ENCODE assay signal across 14 mouse cellular contexts in the genomic region with DNA sequence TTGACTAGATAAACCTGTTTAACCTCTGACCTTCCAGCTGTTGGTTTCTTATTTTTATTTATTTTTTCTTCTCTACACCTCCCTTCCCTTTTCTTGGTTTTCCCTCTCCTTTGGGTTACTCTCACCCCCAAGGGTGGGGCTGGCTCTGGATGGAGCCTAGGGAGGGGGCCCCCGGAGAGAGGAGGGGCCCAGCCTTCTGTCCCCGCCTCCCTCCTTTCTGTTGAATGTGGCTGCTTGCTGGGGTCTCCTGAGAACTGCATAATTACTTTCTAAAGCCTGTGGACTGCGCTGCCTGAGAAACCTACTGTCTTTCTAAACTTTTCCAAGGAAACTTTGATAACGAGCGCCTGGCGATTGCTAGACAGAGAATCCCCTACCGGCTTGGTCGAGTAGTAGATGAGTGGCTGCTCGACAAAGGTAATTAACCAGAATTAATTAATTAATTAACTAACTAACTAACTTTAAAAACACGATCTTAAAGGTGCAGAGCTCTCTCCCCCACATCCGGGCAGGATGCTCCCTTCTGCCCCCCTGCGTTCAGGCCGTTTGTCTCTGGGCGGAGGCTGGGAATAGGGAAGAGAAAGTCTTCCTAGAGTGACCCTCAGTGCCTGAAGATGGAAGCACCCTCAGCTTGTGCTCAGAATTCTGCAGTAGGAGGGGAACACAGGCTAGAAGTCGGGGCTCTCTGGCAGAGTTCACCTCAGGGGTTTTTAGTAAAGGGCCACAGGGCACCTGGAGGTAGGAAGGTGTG. TPM values are rescaled to one million over a fixed set of nuclear protein-coding genes. Genes with fewer than 3 reads are reported as not detected.
DNase-seq lines count a peak whose midpoint lies in the region; ATAC-seq and TF ChIP-seq lines count a peak whose summit lies in the region.
"Had no signal": no experiment of that assay in that cellular context is flagged by ENCODE, and none has a peak within 500 bp of the region (broad histone marks: within the 10 kb centered on the region; RNA-seq: fewer than 3 reads in every experiment).

No protein-coding gene starts in this region.

- no peak overlapping the region for H3K27ac ChIP-seq in heart, embryonic 13.5 days (replicated peaks)
- no peak overlapping the region for H3K27ac ChIP-seq in lung, postnatal 0 days (ENCODE audit: low read length)
- no peak overlapping the region for H3K27ac ChIP-seq in forebrain, embryonic 13.5 days
- H3K27ac ChIP-seq in neural tube, embryonic 15.5 days (replicated peaks) = 0 out of 2 replicates have a peak overlapping the region, but pooled peaks have one; percentile 2
- H3K27ac ChIP-seq: liver, embryonic 15.5 days had no signal

- no peak for ATAC-seq in heart, embryonic 13.5 days (ENCODE audit: extremely low read depth, insufficient number of reproducible peaks, low FRiP score, low TSS enrichment)
- ATAC-seq in lung, postnatal 0 days = no peak
- no peak for ATAC-seq in forebrain, embryonic 13.5 days
- no peak for ATAC-seq in neural tube, embryonic 15.5 days (ENCODE audit: low FRiP score)

- no peak for TF ChIP-seq EP300 in lung, postnatal 0 days (IDR thresholded peaks at IDR 0.05)

- no peak for DNase-seq in heart, adult 9 months (ENCODE audit: low spot score in 2 of 2)
- no peak for DNase-seq in lung, postnatal 0 days (ENCODE audit: low spot score)
- DNase-seq in lung, postnatal 10 days = no peak
- no peak for DNase-seq in gastrocnemius, postnatal 14 days
- DNase-seq in testis, postnatal 10 days (ENCODE audit: low spot score) = no peak
- DNase-seq: adrenal gland, postnatal 10 days had no signal

- H3K4me1 ChIP-seq in heart, embryonic 13.5 days = peaks cover 12% of the 10 kb centered on the region; the same call in 1 of the 2 replicates
- no peaks in the 10 kb centered on the region for H3K4me1 ChIP-seq in lung, postnatal 0 days (ENCODE audit: insufficient read depth, low read depth, low read length)
- peaks cover 38% of the 10 kb centered on the region for H3K4me1 ChIP-seq in forebrain, embryonic 13.5 days
- peaks cover 39% of the 10 kb centered on the region for H3K4me1 ChIP-seq in neural tube, embryonic 15.5 days
- H3K4me1 ChIP-seq: liver, embryonic 15.5 days had no signal

- TF ChIP-seq CTCF in lung, postnatal 0 days (IDR thresholded peaks at IDR 0.05) = peak; percentile 20; the same call in 1 of the 2 replicates

- no peaks in the 10 kb centered on the region for H3K9me3 ChIP-seq in heart, embryonic 13.5 days
- H3K9me3 ChIP-seq in lung, postnatal 0 days (ENCODE audit: low read length) = no peaks in the 10 kb centered on the region
- no peaks in the 10 kb centered on the region for H3K9me3 ChIP-seq in forebrain, embryonic 13.5 days (replicated peaks)
- no peaks in the 10 kb centered on the region for H3K9me3 ChIP-seq in neural tube, embryonic 15.5 days (replicated peaks)
- H3K9me3 ChIP-seq: heart, embryonic 12.5 days; liver, embryonic 15.5 days had no signal

- intact Hi-C loops in gastrocnemius, postnatal 14 days (cut with DNase I; ENCODE audit: low total_unique reads) = no loop called here

- no peak overlapping the region for H3K4me3 ChIP-seq in heart, embryonic 13.5 days
- H3K4me3 ChIP-seq in lung, postnatal 0 days (ENCODE audit: low read depth, low read length) = no peak overlapping the region
- H3K4me3 ChIP-seq in forebrain, embryonic 13.5 days = no peak overlapping the region
- no peak overlapping the region for H3K4me3 ChIP-seq in neural tube, embryonic 15.5 days (replicated peaks)
- H3K4me3 ChIP-seq: heart, embryonic 12.5 days; liver, embryonic 15.5 days had no signal

- no peaks in the 10 kb centered on the region for H3K36me3 ChIP-seq in heart, embryonic 13.5 days
- no peaks in the 10 kb centered on the region for H3K36me3 ChIP-seq in lung, postnatal 0 days (ENCODE audit: insufficient read depth, low read length)
- H3K36me3 ChIP-seq in forebrain, embryonic 13.5 days (ENCODE audit: poor library complexity, severe bottlenecking) = peaks cover 71% of the 10 kb centered on the region
- peaks cover 67% of the 10 kb centered on the region for H3K36me3 ChIP-seq in neural tube, embryonic 15.5 days
- H3K36me3 ChIP-seq: heart, embryonic 12.5 days; liver, embryonic 15.5 days had no signal

- WGBS in heart, embryonic 13.5 days = 5% methylated on average over 15 of the region's 15 CpGs
- WGBS in lung, postnatal 0 days = 8% methylated on average over 15 of the region's 15 CpGs
- WGBS in forebrain, embryonic 13.5 days = 6% methylated on average over 15 of the region's 15 CpGs
- 10% methylated on average over 15 of the region's 15 CpGs for WGBS in neural tube, embryonic 15.5 days

- H3K27me3 ChIP-seq in heart, embryonic 13.5 days (replicated peaks) = peaks cover 71% of the 10 kb centered on the region
- H3K27me3 ChIP-seq in lung, postnatal 0 days (replicated peaks; ENCODE audit: insufficient read depth, low read length) = no peaks in the 10 kb centered on the region; the same call in 1 of the 2 replicates
- H3K27me3 ChIP-seq in forebrain, embryonic 13.5 days = no peaks in the 10 kb centered on the region
- H3K27me3 ChIP-seq in neural tube, embryonic 15.5 days (replicated peaks) = no peaks in the 10 kb centered on the region

- peak overlapping the region; percentile 15; the same call in 1 of the 2 replicates for H3K4me2 ChIP-seq in heart, embryonic 13.5 days
- H3K4me2 ChIP-seq in lung, postnatal 0 days (replicated peaks; ENCODE audit: low read depth, low read length) = no peak overlapping the region
- peak overlapping the region; percentile 4; the same call in 1 of the 2 replicates for H3K4me2 ChIP-seq in forebrain, embryonic 13.5 days
- H3K4me2 ChIP-seq in neural tube, embryonic 15.5 days = no peak overlapping the region; the same call in 1 of the 2 replicates
- H3K4me2 ChIP-seq: heart, embryonic 12.5 days; liver, embryonic 15.5 days had no signal

- H3K9ac ChIP-seq in heart, embryonic 13.5 days = no peak overlapping the region
- no peak overlapping the region for H3K9ac ChIP-seq in lung, postnatal 0 days (replicated peaks; ENCODE audit: low read depth)
- H3K9ac ChIP-seq in forebrain, embryonic 13.5 days = no peak overlapping the region
- H3K9ac ChIP-seq in neural tube, embryonic 15.5 days (replicated peaks) = no peak overlapping the region
- H3K9ac ChIP-seq: heart, embryonic 12.5 days; liver, embryonic 15.5 days had no signal

RNA-seq across cellular contexts. Expression of gene Slc22a12, which starts 29.3 kb away (rescaled TPM):
- polyA plus RNA-seq in heart, embryonic 13.5 days (2015; fragmentation: Nextera tagmentation; extraction: Ambion mirVana) = not detected in 2 replicates
- 0.20 TPM in 1 of 2 replicates, not detected in the other for polyA plus RNA-seq in lung, postnatal 0 days (2015; fragmentation: Nextera tagmentation; extraction: Ambion mirVana)
- polyA plus RNA-seq in forebrain, embryonic 13.5 days (2015; fragmentation: Nextera tagmentation; extraction: Ambion mirVana) = not detected in 2 replicates
- polyA plus RNA-seq in neural tube, embryonic 15.5 days (2015; fragmentation: Nextera tagmentation; extraction: Ambion mirVana) = 0.14 TPM in 1 of 2 replicates, not detected in the other
- not detected for total RNA-seq in gastrocnemius, postnatal 14 days (2021)
- total RNA-seq: adrenal gland, postnatal 10 days had no signal
- polyA plus RNA-seq: heart, embryonic 12.5 days; intestine, embryonic 14.5 days; liver, embryonic 15.5 days; stomach, embryonic 16.5 days; urinary bladder, adult 2 months had no signal

Comparison
In these comparisons a context has a peak if more than half of its experiments do, and no peak if none do; other contexts are left out.
1. H3K4me2 ChIP-seq: peak in heart, embryonic 13.5 days (single experiment) and forebrain, embryonic 13.5 days (single experiment); none in lung, postnatal 0 days (single experiment) and neural tube, embryonic 15.5 days (single experiment).